Mouse (Mus musculus) thymus, postnatal 0 days (tissue): Measurements from ENCODE around the gene Nkx2-4. TPM values are rescaled to one million over a fixed set of nuclear protein-coding genes. Genes with fewer than 3 reads are reported as not detected.
A peak's percentile ranks its signal among the peaks of the same experiment; 100 is the strongest.

Source experiments
- DNase-seq: peaks from one replicate; pipeline ENCODE4 v3.0.0-alpha.2; 2015; ENCODE audit warnings: low spot score
- polyA plus RNA-seq: library from polyadenylated mRNA; unstranded; fragments of >200 nt; fragmentation: Nextera tagmentation; extraction: Ambion mirVana; gene quantifications from 2 replicates; pipeline ENCODE4 v1.2.1, GENCODE M21; 2015

Gene Nkx2-4
- polyA plus RNA-seq = 0.08 and 0.19 TPM in 2 replicates

DNA sequence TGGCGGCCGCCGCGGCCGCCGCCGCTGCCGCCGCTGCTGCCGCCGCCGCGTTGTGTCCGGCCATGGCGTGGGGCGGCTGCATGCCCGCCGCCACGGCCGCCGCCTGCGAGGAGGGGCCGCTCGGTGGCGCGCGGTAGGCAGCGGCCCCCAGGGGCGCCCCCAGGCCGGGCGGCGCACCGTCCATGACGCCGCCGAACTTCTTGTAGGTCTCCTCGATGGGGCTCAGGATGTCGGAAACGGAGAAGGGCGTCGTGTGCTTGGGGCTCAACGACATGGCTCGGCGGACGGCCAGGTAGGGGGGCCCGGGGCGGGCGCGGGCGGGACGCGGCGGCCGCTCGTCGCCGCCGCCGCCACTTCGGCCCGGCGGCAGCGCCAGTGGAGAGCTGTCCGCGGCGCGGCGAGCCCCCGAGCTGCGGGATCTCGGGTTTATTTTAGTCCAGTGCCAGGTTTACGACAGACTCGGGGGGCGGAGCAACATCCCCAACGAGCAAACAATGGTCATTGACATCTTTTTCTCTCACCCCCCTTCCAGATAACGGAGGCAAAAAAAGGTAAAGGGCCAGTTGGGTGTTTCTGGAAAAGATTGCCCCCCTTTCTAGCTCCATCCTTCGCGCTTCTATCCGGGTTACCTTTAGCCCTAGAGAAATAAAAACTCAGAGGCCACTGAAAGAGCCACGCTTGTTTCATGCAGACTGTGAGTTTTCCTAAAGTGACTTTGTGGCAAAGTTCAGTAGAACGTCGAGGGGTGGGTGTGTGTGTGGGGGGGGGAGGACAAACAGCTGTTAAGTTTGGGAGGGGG, at the start of gene Nkx2-4:
Nkx2-4 (minus strand) TSS at position 374 of the 799 bp plus-strand sequence.
- no peak for DNase-seq

DNA sequence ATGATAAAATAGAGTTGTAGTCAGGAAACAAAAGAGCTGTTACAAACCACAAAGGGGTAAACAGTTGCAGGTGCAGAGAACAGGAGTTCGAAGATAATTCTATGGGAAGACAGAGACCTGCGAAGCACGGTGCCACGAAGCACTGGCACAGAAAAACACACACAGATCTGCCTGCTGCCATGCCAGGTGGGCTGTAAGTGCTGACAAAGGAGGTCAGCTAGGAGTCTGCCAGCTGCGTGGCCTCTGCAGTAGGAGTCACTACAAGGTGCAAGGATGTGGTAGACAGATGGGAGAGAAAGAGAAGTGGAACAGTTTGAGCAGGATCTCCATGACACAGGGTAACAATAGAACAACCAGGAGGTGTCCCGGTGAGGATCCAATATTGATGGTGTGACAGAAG, 42.1 kb upstream of the Nkx2-4 start:
- DNase-seq = peak; percentile 84

DNA sequence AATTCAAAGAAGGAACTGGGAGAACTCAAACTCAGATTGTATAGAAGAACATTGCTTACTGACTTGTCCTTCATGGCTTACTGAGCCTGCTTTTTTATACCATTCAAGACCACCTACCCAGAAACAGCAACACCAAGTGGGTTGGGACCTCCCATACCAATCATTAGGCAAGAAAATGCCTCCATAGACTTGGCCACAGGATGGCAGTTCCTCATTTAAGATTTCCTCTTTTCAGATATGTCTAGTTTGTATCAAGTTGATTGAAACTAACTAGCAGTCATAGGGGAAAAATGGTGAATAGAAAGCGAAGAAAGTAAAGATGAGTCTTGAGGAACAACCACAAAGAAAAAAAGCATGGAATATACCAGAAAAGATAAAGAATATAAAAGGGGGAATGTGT, 34.5 kb upstream of the Nkx2-4 start:
- no peak for DNase-seq

DNA sequence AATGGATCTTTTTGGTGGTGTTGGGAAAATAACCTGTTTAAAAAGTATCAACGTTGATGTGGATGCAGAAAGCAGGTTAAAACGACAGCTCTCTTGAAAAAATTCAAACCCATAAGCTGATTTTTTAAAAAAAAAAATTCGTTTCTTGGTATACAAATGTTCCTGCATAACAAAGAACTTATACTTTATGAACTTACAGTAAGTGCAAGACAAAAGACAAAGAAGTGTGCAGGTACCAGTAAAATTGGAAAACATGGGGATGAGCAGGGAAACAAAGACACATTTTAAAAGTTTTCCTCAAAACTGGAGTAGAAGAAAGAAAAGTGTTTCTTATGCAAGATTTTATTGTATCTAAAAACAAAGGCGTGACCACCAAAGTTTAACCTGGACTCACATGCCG, 1.2 kb upstream of the Nkx2-4 start:
- DNase-seq = no peak

DNA sequence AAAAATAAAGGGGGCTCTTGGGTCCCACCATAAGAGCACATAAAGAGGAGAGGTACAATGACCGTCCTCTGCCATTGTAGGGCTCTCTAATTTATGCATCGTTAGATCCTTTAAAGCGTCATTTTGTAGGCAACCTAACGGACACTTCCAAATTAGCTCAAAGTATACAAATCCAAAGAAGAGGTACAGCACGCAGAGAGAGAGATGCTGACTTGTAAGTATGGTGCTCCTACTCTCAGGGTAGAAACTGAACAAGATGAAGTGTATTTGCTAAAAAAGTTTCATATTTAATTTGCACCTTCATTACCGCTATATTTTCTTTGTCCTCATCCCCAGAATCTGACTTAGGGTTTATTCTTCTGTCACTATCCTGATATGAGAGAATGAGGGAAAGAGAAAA, 692 bp upstream of the Nkx2-4 start:
- no peak for DNase-seq

DNA sequence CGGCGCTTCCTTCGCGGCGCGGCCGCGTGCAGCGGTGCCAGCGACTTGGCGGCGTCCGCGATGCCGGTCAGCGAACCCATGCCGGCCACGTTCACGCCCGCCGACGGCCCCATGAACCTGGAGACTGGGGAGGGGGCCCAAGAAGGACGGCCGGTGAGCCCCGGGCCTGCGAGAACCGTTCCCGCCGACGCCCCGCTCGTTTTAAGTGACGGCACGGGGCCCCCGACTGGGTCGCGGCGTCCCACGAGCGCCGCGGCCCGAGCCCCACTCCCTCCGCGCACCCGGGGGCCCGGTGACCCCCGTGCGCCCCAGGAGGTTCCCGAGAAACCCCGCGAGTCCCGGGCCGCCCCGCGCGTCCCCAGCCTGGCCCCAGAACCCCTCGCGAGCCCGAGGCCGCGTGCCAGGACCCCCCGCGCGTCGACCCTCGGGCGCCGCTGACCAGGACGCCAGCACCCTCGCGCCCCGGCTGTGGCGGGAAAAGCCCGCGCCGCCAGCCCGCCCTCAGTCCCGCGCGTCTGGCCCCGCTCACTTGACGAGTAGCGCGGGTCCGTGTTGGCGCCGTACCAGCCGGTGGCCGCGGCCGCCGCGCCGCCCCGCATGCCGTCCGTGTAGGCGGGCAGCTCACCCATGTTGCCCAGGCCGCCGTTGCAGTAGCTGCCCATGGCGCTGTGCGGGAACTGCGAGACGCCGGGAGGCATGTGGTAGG, 726 bp downstream of the Nkx2-4 start:
- DNase-seq = no peak

DNA sequence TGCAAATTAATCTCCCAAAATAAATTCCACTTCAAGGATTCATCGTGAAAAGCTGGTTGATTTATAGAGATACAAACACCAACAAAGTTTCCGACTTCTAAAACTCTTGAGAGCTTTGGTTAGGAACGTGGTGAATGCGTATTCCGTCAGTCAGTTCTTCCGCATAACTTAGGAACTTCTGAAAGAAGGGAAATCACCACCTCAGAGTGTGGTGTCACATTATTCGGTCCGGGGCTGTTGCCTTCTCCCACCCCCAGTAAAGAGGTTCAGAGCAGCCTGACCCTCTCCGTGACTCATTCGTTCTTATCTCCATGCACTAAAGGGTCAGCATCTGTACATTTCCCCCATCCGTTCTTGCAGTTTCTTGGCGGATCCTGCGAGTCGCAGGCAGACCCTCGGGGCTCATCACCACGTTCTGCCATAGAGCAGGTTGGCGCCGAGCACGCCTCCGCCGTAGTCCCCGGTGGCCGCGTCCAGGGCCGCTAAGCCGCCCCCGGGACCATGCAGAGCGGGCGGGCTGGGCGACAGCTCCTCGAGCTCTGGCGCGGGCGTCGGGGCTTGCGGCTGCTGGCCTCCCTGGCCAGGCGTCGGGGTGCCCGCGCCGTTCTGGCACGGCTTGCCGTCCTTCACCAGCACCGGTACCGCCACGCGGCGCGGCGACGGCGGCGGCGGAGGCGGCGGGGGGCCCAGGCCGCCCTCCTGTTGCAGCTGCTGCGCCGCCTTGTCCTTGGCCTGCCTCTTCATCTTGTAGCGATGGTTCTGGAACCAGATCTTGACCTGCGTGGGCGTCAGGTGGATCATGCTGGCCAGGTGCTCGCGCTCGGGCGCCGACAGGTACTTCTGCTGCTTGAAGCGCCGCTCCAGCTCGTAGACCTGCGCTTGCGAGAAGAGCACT, 1.5 kb downstream of the Nkx2-4 start:
- peak; percentile 38 for DNase-seq

DNA sequence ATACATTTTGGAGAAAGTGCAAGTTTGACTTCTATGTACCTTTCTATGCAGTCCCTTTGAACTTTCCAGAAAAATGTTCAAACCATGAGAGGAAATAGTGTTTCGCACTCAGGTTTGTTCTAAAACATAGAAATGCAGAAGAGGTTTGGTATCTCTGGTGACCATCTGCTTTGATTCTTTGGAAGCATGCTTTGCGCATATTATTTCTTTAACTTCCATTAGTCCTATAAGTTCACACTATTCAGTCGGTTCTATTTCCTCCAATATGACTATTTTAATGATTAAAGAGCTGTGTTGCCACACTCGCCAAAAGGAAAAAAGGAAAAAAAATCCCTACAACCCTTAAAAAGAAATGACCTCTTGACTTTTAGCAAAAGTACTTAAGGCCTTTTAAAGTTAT, 2.9 kb downstream of the Nkx2-4 start:
- DNase-seq = no peak

DNA sequence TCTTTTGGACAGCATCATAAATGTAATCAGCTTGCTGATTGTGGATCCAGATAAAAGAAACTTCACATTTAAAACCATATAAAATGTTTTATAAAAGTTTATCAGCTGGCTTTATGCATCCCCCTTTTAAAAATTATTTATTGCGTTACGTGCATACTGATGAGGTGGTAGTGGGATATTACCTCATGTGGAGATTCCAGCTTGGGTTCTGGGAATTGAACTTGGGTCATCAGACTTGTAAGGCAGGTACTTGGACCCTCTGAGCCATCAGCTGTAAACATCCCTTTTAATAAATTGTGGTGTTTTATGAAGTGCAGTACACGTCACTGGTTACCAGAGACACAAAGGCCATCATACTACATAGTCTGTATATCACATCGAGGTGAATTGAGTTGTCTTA, 10.8 kb downstream of the Nkx2-4 start:
- DNase-seq = no peak

DNA sequence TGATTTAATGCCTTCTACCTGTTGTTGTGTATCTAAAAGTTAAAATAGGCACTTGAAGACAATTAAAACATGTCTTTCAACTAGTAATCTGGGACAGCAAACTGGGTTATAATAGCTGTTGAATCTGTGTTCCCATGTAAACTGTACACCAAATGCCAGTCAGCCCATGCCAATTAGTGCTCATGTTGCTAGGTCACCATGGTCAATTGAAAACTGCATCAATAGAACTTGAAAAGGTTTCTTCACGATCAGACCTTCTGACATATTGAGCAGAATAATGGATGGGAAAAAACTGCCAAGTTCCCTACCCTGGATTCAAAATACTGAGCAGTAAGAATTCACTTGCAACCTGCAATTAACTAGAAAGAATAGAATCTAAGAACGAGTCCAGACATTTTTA, 11.3 kb downstream of the Nkx2-4 start:
- DNase-seq = no peak

DNA sequence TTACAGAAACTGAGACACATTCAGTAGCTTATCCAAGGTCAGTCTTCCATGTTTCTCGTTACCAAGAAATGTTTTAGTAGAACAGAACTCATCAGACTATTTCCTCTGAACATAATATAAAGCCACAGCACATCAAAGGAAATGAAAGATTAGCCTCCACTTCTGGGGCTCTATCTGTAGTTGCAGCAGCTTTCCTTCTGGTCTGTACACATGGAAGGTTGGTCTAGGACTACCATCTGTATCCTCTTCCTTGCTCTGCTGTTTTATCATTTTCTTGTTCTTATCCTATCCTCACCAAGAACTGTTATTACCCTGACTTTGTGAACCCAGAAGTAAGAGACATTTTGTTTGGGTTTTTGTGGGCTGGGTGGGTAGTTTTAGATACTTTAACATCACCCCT, 14.9 kb downstream of the Nkx2-4 start:
- DNase-seq = no peak

DNA sequence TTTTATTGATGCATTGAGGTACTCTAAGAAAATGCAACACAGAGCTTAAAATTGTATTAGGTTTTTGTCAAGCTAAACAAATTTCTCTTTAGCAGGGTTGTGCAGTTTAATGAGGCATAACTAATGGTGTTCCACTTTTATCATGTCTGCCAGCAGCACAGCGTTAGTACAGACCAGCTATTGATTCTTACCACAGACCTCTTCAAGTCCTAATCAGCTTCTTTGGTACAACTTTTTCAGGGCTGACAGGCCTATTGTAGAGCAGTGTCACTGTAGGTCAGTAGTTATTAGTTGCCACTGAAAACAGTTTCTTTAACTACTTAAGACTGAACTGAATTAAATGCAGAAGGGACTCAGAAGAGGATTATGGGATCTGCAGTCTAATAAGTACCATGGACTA, 16.2 kb downstream of the Nkx2-4 start:
- no peak for DNase-seq

DNA sequence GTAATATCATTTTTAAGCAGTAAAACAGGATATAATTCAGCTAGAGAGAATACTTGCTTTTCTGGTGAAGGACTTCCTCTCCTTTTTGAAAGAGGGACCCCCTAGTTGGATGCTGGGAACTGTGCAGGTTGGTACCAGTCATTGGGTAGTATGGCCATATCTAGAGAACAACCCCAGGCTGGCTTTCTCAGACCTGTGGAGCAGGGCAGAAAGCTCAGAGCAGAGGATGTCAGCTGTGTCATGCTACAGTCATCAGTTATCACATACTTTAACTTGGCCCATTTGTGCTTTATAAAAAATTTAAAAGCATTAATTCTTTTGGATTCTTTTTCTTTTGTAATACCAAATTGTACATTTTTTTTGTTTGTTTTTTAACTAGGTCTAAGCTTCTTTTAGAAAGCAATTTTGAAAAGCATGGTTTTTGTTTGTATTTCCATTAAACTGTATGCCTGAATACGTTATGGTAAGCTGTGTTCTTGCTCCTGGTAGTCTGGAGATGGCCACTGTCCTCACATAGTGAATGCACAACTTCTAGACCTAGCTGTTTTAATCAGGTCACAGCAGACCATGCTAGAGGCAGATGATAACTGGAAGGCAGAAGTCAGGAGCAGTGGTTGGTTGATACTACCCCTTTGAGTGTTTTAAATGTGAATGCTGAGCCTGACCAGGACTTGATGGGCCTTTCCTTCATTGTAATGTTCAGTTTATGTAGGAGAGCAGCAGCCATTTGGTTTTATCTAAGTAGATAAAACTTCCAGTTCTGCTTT, 17.6 kb downstream of the Nkx2-4 start:
- no peak for DNase-seq

DNA sequence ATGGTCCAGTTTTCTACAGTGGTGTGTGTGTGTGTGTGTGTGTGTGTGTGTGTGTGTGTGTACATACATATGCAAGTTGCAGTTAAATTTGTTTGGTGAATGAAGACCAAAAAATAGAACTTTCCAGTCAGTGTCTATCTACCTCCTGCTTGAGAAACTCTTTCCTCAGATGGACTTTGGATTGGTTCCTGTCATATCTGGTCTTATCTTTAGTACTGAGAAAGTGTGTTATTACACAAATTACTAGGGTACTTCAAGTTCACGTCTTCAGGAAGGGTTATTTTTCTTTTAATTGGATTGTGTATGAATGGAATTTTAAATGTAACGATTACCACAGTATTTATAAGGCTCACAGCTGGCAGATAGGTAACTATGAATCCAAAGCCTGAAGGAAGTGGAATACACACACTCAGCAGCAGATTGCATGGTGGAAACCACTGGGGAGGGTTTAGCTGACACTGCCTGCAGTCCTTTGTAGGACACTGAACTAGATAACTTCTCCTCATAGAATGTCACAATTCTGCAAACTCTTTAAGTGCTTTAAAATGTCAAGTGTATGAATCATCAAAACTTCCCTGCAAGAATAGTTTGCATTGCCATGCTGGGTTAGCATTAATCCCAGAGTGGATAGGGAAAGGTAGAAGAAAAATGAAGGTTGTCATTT, 31.9 kb downstream of the Nkx2-4 start:
- no peak for DNase-seq

DNA sequence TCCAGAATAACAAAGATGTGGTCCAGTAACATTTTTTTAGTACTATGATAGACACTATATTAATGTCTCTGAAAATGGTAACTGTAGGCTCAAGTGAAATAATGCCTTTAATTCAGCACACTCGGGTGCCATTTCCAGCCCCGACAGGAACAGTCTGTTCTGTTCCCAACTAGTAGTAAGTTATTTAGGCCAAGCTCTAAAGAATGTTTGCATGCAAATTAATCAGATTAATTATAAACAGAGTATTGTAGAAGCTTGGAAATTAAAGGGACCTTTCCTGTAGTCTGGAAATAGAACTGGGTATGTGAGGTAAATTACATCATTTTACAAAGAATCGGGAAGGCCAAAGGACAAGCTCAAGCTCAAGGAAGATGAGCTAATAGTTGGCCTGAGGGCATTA, 38.2 kb downstream of the Nkx2-4 start:
- DNase-seq = no peak

DNA sequence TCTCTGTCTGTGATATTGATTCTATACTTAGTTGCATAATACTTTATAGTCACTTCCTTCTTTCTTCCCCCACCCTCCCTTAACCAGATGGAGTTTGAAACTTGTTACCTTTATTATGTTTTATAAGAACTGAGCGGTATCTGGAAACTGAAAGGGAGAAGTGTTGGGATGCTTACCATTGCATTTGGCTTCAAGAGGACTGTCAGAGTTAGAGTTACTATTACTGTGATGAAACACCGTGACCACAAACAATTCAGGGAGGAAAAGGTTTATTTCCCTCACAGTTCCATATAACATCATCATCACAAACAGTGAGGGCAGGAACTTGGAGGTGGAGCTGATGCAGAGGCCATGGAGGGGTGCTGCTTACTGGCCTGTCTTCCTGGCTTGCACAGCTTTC, 49.4 kb downstream of the Nkx2-4 start:
- DNase-seq = no peak
